Mouse (Mus musculus) monocyte, adult 5-6 weeks (primary cell): Measurements from ENCODE around the gene Sfxn2. TPM values are rescaled to one million over a fixed set of nuclear protein-coding genes. Genes with fewer than 3 reads are reported as not detected.

Experiments
- ATAC-seq: fragments of 153-309, 156-312 bp; replicated peaks from 2 replicates; pipeline ENCODE4 v1.8.0; 2017; ENCODE audit warnings: mild to moderate bottlenecking; ENCODE audit not compliant: low TSS enrichment, insufficient number of reproducible peaks, severe bottlenecking, poor library complexity, low FRiP score
- total RNA-seq: library from RNA; stranded (forward); fragments of 200-1000, 200-491, 200-594 nt; gene quantifications from 3 replicates; pipeline ENCODE4 v1.2.3, GENCODE M21; 2017

Sfxn2 gene
- 8.9 to 11.1 TPM (median 10.2 TPM) in 3 replicates for total RNA-seq

- ATAC-seq: peak; percentile 92
Measured at GRCm38 (mm10) chr19:46572951-46573937, at the start of gene Sfxn2, which contains the start of gene Arl3. Gene Sfxn2 (plus strand): TSS chr19:46573365. Gene Arl3 (minus strand): TSS chr19:46573198.

DNA sequence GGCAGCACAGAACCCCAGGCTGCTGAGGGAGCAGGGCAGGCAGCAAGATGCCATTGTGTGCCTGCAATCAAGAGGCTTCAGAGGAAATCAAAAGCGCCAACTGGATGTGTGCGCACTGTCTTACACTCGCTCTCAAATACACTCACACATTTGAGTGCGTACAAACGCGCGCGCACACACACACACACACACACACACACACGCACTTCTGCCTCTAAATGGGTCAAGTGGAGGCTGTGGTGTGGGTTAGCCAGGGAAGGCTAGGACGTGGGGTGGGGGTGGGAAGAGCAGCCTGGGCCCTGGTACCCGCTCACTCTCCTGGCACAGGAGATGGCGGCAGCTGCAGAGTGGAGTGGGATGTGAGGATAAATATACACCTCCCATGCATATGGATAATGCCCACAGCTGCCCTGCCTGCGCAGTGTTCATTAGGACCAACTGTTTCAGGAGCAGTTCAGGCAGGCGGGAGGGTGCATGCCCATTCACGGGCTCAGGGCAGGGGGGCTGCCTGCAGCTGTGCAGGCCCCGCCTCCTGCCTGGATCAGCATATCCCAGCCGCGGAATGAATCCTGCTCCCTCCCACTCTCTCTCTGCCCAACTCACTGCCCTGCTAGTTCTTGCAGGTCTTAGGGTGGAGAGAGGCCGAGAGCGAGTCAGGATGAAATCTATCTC lies 49.5 kb upstream of the Sfxn2 start:
- no peak for ATAC-seq

GRCm38 (mm10) chr19:46524152-46524544 lies 49.0 kb upstream of the Sfxn2 start:
- ATAC-seq: no peak

- peak; percentile 30 for ATAC-seq
Measured at GRCm38 (mm10) chr19:46524601-46525321, 48.4 kb upstream of the Sfxn2 start.

- no peak for ATAC-seq
Measured at GRCm38 (mm10) chr19:46525691-46526631, 47.2 kb upstream of the Sfxn2 start.

- no peak for ATAC-seq
Measured at GRCm38 (mm10) chr19:46527632-46528528, 45.3 kb upstream of the Sfxn2 start.

DNA sequence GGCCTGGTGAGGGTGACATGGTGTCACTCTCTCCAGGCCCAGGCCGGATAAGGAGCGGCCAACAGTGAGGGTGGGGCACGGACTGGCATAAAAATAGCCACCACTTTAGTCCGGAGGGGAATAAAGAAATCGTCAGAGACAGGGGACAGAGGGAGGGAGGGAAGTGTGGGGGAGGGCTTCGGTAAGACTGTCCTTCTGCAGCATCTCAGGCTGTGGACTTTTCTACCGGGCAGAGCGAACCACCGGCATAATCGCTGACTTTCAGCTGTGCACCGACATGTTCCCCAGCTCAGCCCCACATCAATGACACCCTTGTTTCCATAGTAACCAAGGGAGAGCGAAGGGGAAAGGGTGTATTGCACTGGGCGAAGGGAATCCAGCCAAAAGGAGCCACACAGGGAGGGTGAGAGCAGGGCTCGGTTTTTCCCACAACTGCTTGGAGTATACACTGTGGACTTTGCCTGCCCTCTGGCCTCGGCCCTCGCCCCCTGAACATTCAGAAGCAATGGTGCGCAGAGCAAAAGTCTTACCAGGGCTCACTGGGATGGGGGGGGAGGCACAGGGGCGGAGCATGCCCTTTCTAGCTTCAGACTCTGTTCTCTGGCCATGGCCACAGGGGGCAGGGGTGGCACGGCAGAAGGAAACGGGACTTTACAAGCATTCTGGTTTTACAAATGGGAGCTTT lies 44.5 kb upstream of the Sfxn2 start:
- peak; percentile 48 for ATAC-seq

GRCm38 (mm10) chr19:46529601-46530448 lies 43.3 kb upstream of the Sfxn2 start:
- ATAC-seq: no peak

- no peak for ATAC-seq
Measured at GRCm38 (mm10) chr19:46530449-46530990, 42.6 kb upstream of the Sfxn2 start.

DNA sequence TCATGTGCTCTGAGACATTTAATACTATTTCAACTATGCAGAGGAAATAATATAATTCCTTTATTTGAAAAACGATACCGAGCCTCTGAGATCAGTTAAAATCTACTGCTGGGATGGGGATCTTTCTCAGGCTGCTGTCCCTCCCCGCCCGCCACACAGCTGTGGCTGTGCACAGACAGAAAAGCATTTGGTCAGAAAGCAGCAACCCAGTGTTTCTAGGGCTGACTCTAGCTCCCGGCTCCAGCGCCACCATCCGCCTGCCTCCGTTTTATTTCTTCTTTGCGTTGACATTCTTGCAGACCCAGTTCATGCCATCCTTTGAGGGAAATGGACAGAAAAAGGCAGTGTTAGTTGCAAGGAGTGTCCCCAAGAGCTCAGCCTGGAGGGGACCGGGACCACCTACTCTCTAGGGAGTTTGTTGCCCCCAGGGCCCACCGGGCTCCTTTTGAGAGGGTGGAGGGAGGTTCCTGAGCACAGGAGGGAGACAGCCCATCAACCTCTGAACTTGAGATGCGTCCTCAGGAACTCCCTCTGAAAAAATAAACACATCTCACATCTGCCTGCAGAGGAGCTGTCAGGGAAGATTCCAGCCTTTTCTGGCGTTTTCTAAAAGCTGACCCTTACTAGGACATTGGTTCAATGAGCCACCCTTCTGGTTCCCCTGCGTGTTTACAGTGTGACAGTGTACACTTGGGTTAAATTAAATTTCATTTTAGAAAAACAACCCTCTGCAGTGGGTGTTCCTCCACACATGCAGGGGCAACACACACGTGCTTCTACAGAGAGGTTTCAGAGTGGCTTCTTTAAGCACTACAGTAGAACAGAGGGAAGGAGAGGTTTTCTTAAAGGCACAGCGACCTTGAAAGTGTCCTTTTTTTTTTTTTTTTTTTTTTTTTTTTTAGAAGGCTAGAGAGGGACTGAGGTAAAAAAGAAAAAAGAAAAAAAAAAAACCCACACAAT lies 41.8 kb upstream of the Sfxn2 start:
- no peak for ATAC-seq

GRCm38 (mm10) chr19:46532031-46532688 lies 41.0 kb upstream of the Sfxn2 start:
- no peak for ATAC-seq

DNA sequence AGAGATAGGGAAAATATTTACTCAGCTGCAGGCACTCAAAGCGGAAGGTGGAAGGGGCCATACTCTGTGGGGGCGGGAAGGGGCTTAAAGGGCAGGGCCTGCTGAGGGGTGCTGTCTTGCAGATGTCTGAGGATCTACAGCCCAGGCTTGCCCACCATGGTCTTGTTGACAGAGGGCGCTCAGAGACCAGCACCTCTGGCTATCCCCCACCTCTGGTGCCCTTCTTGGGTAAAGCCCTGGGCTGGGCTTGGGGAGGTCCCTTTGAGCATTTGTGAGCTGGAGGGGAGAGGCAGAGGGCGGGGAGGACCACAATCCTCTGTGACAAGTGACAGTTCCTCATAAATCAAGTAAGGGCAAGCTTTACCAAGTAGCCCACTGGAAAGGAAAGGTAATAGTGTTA lies 40.1 kb upstream of the Sfxn2 start:
- no peak for ATAC-seq

DNA sequence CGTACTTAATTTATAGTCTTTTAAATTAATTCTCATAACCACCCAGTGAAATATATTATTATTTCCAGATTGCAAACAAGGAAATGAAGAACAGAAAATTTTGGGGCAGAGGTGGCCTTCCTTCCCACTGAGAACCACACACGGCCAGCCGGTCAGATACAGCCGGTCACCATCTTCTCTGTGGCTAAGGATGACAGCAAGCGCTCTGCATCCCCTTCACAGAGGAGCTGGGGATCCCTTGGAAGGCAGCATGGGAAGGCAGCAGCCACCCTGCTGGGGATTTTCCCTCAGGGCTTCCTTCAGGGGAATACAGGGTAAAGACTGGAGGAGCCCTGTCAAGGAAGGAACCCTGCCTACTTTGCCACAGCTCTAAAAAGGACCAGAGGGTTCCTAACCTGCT lies 39.6 kb upstream of the Sfxn2 start:
- no peak for ATAC-seq

DNA sequence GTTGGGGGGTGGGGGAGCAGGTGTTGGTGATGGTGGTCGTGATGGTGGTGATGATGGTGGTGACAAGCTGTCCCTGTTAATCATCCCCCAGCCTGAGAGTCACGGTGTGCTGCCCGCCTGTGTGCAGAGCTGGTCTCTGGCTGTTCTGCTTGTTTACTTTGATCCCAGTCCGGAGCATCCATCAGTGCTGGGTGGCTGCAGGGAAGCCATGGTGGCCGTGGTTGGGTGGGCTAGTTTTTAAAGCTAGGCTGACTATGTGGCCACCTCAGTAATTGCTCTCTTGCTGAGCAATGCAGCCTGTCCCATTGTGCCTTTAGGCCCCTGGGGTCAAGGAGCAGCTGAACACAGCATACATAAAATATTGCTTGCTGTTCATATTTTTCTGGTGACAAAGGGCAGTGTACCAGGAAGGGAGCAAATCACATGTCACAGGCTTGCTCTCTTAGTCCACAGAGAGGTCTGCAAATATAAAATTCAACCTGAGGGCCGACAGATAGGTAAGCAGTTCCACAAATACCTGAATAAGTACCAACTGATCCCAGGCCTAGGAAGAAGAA lies 38.5 kb upstream of the Sfxn2 start:
- no peak for ATAC-seq
